Mouse (Mus musculus) midbrain, postnatal 0 days (tissue): Measurements from ENCODE around the gene D930020B18Rik. TPM values are rescaled to one million over a fixed set of nuclear protein-coding genes. Genes with fewer than 3 reads are reported as not detected.

Source experiments
- ATAC-seq: fragments of 200-750 bp; cut with Nextera tagmentation; 2 replicates; pipeline ENCODE4 v1.8.0; 2017; ENCODE audit warnings: moderate number of reproducible peaks, mild to moderate bottlenecking, moderate TSS enrichment, moderate library complexity; ENCODE audit not compliant: low FRiP score
- DNase-seq: peaks from one replicate; pipeline ENCODE4 v3.0.0-alpha.2; 2015; ENCODE audit warnings: low spot score
- H3K27ac ChIP-seq: fragments of 300-500 bp; sonication (generic); 2 replicates; pipeline ENCODE4 v1.5.1; 2014; ENCODE audit warnings: low read depth, mild to moderate bottlenecking, low read length, mixed read lengths
- H3K27me3 ChIP-seq: fragments of 300-500 bp; sonication (generic); 2 replicates; pipeline ENCODE4 v1.6.1; 2014; ENCODE audit warnings: low read length, control low read depth, mixed read lengths; ENCODE audit not compliant: insufficient read depth
- H3K36me3 ChIP-seq: fragments of 300-500 bp; sonication (generic); 2 replicates; pipeline ENCODE4 v1.6.1; 2014; ENCODE audit warnings: low read length, control low read depth, mixed read lengths; ENCODE audit not compliant: insufficient read depth
- H3K4me1 ChIP-seq: fragments of 300-500 bp; sonication (generic); 2 replicates; pipeline ENCODE4 v1.6.1; 2014; ENCODE audit warnings: mild to moderate bottlenecking, control low read depth, antibody characterized with exemption, low read length, mixed read lengths; ENCODE audit not compliant: insufficient read depth
- H3K4me2 ChIP-seq: fragments of 300-500 bp; sonication (generic); 2 replicates; pipeline ENCODE4 v1.6.1; 2014; ENCODE audit warnings: low read depth, mild to moderate bottlenecking, low read length, mixed read lengths; ENCODE audit not compliant: poor library complexity, severe bottlenecking
- H3K4me3 ChIP-seq: fragments of 300-500 bp; sonication (generic); 2 replicates; pipeline ENCODE4 v1.5.1; 2014; ENCODE audit warnings: low read depth, mild to moderate bottlenecking, low read length, moderate library complexity
- H3K9ac ChIP-seq: fragments of 300-500 bp; sonication (generic); replicated peaks from 2 replicates; pipeline ENCODE4 v1.6.1; 2014; ENCODE audit warnings: mild to moderate bottlenecking, low read length, moderate library complexity, mixed read lengths; ENCODE audit not compliant: poor library complexity, severe bottlenecking
- H3K9me3 ChIP-seq: fragments of 300-500 bp; sonication (generic); 2 replicates; pipeline ENCODE4 v1.6.1; 2016; ENCODE audit warnings: low read length, control low read depth
- CTCF ChIP-seq: IDR thresholded peaks from 2 replicates; pipeline ENCODE4 v1.5.1; 2016; ENCODE audit warnings: antibody characterized with exemption, mild to moderate bottlenecking
- WGBS: fragments of 180-500 bp; shearing (Covaris S2); extraction: QIAGEN DNeasy Blood & Tissue Kit; methylation state at CpG from one replicate; pipeline ENCODE4 v1.1.7; 2014; 5-methylcytosine and 5-hydroxymethylcytosine counted together
- polyA plus RNA-seq: library from polyadenylated mRNA; unstranded; fragments of >200 nt; fragmentation: Nextera tagmentation; extraction: Ambion mirVana; gene quantifications from 2 replicates; pipeline ENCODE4 v1.2.1, GENCODE M21; 2015
- total RNA-seq: library from RNA; depleted of rRNA; stranded (reverse); fragments of >200 nt; gene quantifications from 2 replicates; pipeline ENCODE4 v1.2.3, GENCODE M21; 2014

The D930020B18Rik gene
- total and polyA plus RNA-seq, 2 experiments from 2014 or later, result 0.42 to 0.44 TPM

- H3K9me3 ChIP-seq, result no peaks in the 10 kb centered on the region
- 75% methylated on average over 4 of the region's 4 CpGs for WGBS
- H3K9ac ChIP-seq, result no peak overlapping the region
- no peak for TF ChIP-seq CTCF
- no peak overlapping the region for H3K27ac ChIP-seq
- DNase-seq, result no peak
- no peak for ATAC-seq
- H3K36me3 ChIP-seq, result no peaks in the 10 kb centered on the region
- H3K4me1 ChIP-seq, result no peaks in the 10 kb centered on the region
- H3K4me2 ChIP-seq, result no peak overlapping the region
- no peaks in the 10 kb centered on the region for H3K27me3 ChIP-seq
- no peak overlapping the region for H3K4me3 ChIP-seq
Observed at GRCm38 (mm10) chr10:121726505-121726904, 85.1 kb downstream of the D930020B18Rik start.

- DNase-seq (no peak), ATAC-seq (no peak)
- no peak overlapping the region for H3K27ac ChIP-seq
- WGBS, result 80% methylated on average over 4 of the region's 4 CpGs
- H3K9ac ChIP-seq, result no peak overlapping the region
- no peak for TF ChIP-seq CTCF
- no peaks in the 10 kb centered on the region for H3K9me3 ChIP-seq
- no peak overlapping the region for H3K4me3 ChIP-seq
- H3K36me3 ChIP-seq, result no peaks in the 10 kb centered on the region
- H3K27me3 ChIP-seq, result no peaks in the 10 kb centered on the region
- H3K4me2 ChIP-seq, result no peak overlapping the region
- no peaks in the 10 kb centered on the region for H3K4me1 ChIP-seq
Observed at GRCm38 (mm10) chr10:121727151-121727550, 85.8 kb downstream of the D930020B18Rik start.

- no peaks in the 10 kb centered on the region for H3K4me1 ChIP-seq
- no peak overlapping the region for H3K9ac ChIP-seq
- H3K4me3 ChIP-seq, result no peak overlapping the region
- ATAC-seq (no peak), DNase-seq (no peak)
- no peaks in the 10 kb centered on the region for H3K27me3 ChIP-seq
- H3K9me3 ChIP-seq, result no peaks in the 10 kb centered on the region
- WGBS, result 92% methylated on average over 4 of the region's 4 CpGs
- H3K4me2 ChIP-seq, result no peak overlapping the region
- no peak for TF ChIP-seq CTCF
- no peaks in the 10 kb centered on the region for H3K36me3 ChIP-seq
- H3K27ac ChIP-seq, result no peak overlapping the region
Observed at GRCm38 (mm10) chr10:121728226-121728625, 86.8 kb downstream of the D930020B18Rik start.

GRCm38 (mm10) chr10:121731048-121731725 is 89.8 kb downstream of the D930020B18Rik start:
- H3K4me2 ChIP-seq, result no peak overlapping the region
- DNase-seq (no peak), ATAC-seq (no peak)
- no peak overlapping the region for H3K4me3 ChIP-seq
- H3K36me3 ChIP-seq, result no peaks in the 10 kb centered on the region
- H3K4me1 ChIP-seq, result no peaks in the 10 kb centered on the region
- no peak overlapping the region for H3K27ac ChIP-seq
- no peaks in the 10 kb centered on the region for H3K9me3 ChIP-seq
- H3K9ac ChIP-seq, result no peak overlapping the region
- 90% methylated on average over 8 of the region's 8 CpGs for WGBS
- H3K27me3 ChIP-seq, result no peaks in the 10 kb centered on the region
- no peak for TF ChIP-seq CTCF

- no peak overlapping the region for H3K27ac ChIP-seq
- no peak overlapping the region for H3K4me3 ChIP-seq
- no peak for TF ChIP-seq CTCF
- 76% methylated on average over 9 of the region's 9 CpGs for WGBS
- no peaks in the 10 kb centered on the region for H3K4me1 ChIP-seq
- H3K36me3 ChIP-seq, result no peaks in the 10 kb centered on the region
- ATAC-seq (no peak), DNase-seq (peak; percentile 21)
- H3K27me3 ChIP-seq, result no peaks in the 10 kb centered on the region
- H3K4me2 ChIP-seq, result no peak overlapping the region
- H3K9ac ChIP-seq, result no peak overlapping the region
- no peaks in the 10 kb centered on the region for H3K9me3 ChIP-seq
Observed at GRCm38 (mm10) chr10:121732542-121732941, 91.2 kb downstream of the D930020B18Rik start.

- ATAC-seq, result no peak
- no peak for TF ChIP-seq CTCF
Observed at GRCm38 (mm10) chr10:121737256-121737655, 95.9 kb downstream of the D930020B18Rik start.

More at GRCm38 (mm10) chr10:121737256-121737655, 95.9 kb downstream of the D930020B18Rik start:
- no peak for DNase-seq
- WGBS, result 93% methylated on average over 3 of the region's 3 CpGs
- Histone ChIP-seq H3K9ac (no peak overlapping the region), H3K36me3 (no peaks in the 10 kb centered on the region), H3K27me3 (no peaks in the 10 kb centered on the region), H3K9me3 (no peaks in the 10 kb centered on the region), H3K4me2 (no peak overlapping the region), H3K27ac (no peak overlapping the region), H3K4me3 (no peak overlapping the region), H3K4me1 (no peaks in the 10 kb centered on the region)
